8 mouse cellular contexts compared by ENCODE assay signal in genomic region chr9:121385091-121385748, GRCm38 (mm10).
DNase-seq lines count a peak whose midpoint lies in the region; ATAC-seq and TF ChIP-seq lines count a peak whose summit lies in the region.

No protein-coding gene starts in this region.

- H3K27me3 ChIP-seq in limb, embryonic 11.5 days (ENCODE audit: control insufficient read depth, insufficient read depth, low read length), result no peaks in the 10 kb centered on the region
- no peaks in the 10 kb centered on the region for H3K27me3 ChIP-seq in midbrain, embryonic 13.5 days

- H3K9ac ChIP-seq in limb, embryonic 11.5 days (ENCODE audit: low read length), result no peak overlapping the region
- no peak overlapping the region; the same call in 1 of the 2 replicates for H3K9ac ChIP-seq in midbrain, embryonic 13.5 days (replicated peaks)

- TF ChIP-seq CTCF in gastrocnemius, adult 2 months (IDR thresholded peaks at IDR 0.05), result no peak; the same call in 1 of the 2 replicates

- peak overlapping the region; percentile 58; the same call in 1 of the 2 replicates for H3K27ac ChIP-seq in gastrocnemius, adult 2 months
- no peak overlapping the region for H3K27ac ChIP-seq in limb, embryonic 11.5 days (replicated peaks; ENCODE audit: low read depth, low read length)
- peak overlapping the region; percentile 44; the same call in 1 of the 2 replicates for H3K27ac ChIP-seq in midbrain, embryonic 13.5 days

- 32% methylated on average over 16 of the region's 16 CpGs for WGBS in limb, embryonic 11.5 days
- WGBS in midbrain, embryonic 13.5 days, result 36% methylated on average over 16 of the region's 16 CpGs

- DNase-seq in layer of hippocampus, adult 11-12 months (ENCODE audit: low spot score), result peak; percentile 90
- no peak for DNase-seq in layer of hippocampus, adult 9-10 months (ENCODE audit: low spot score)
- DNase-seq in cerebellum, postnatal 25 days, result peak; percentile 94
- peak; percentile 83 for DNase-seq in gastrocnemius, adult 2 months
- DNase-seq in hindlimb bud, embryonic 11.5 days (ENCODE audit: extremely low spot score, low read depth, low spot score), result peak; percentile 53
- peak; percentile 90 for DNase-seq in limb, embryonic 11.5 days (ENCODE audit: low spot score)
- DNase-seq in spleen, adult 18-20 months, result peak; percentile 29 to 72

- intact Hi-C loops in gastrocnemius, adult 2 months (cut with DNase I), result loop anchor here (5.0 to 10.0 kb wide), 2 partner anchors 72 to 220 kb away; no protein-coding TSS in a partner anchor

- H3K4me3 ChIP-seq in gastrocnemius, adult 2 months, result no peak overlapping the region
- no peak overlapping the region for H3K4me3 ChIP-seq in limb, embryonic 11.5 days (ENCODE audit: low read depth, low read length)
- no peak overlapping the region for H3K4me3 ChIP-seq in midbrain, embryonic 13.5 days (replicated peaks)

- H3K36me3 ChIP-seq in limb, embryonic 11.5 days (ENCODE audit: control insufficient read depth, insufficient read depth, low read length), result no peaks in the 10 kb centered on the region
- H3K36me3 ChIP-seq in midbrain, embryonic 13.5 days, result no peaks in the 10 kb centered on the region

- H3K4me1 ChIP-seq in limb, embryonic 11.5 days (ENCODE audit: control insufficient read depth, insufficient read depth, low read length), result no peaks in the 10 kb centered on the region
- peaks cover 61% of the 10 kb centered on the region for H3K4me1 ChIP-seq in midbrain, embryonic 13.5 days (replicated peaks)

- H3K4me2 ChIP-seq in limb, embryonic 11.5 days (ENCODE audit: low read depth, severe bottlenecking), result no peak overlapping the region
- H3K4me2 ChIP-seq in midbrain, embryonic 13.5 days (replicated peaks), result no peak overlapping the region

- no peak for ATAC-seq in limb, embryonic 11.5 days (ENCODE audit: insufficient number of reproducible peaks, low FRiP score, low TSS enrichment, low read depth)
- peak; percentile 18; the same call in 1 of the 2 replicates for ATAC-seq in midbrain, embryonic 13.5 days

- H3K9me3 ChIP-seq in limb, embryonic 11.5 days (ENCODE audit: control insufficient read depth, low read length), result no peaks in the 10 kb centered on the region
- no peaks in the 10 kb centered on the region for H3K9me3 ChIP-seq in midbrain, embryonic 13.5 days
